Mouse (Mus musculus) embryo, embryonic 11 days (tissue): ENCODE data around the gene Icos.

Experiments
- DNase-seq: peaks from one replicate; pipeline ENCODE4 v3.0.0-alpha.2; 2015

The Icos gene

DNA sequence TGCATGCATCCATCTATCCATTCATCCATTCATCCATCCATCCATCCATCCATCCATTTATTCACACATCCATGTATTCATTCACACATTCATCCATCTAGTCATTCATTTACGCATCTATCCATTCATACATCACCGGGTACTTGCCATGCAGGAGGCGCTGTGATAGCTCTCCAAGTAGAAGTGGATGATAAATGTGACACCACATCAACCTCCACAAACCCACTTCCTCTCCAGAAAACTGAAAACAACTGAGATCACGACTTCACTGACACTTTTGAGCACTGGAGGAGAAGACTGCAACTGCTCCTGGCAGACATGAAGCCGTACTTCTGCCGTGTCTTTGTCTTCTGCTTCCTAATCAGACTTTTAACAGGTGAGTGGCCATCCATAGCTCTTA lies at the start of gene Icos:
Gene Icos (plus strand): TSS at position 287 of the 400 bp plus-strand sequence.
- DNase-seq, result no peak

DNA sequence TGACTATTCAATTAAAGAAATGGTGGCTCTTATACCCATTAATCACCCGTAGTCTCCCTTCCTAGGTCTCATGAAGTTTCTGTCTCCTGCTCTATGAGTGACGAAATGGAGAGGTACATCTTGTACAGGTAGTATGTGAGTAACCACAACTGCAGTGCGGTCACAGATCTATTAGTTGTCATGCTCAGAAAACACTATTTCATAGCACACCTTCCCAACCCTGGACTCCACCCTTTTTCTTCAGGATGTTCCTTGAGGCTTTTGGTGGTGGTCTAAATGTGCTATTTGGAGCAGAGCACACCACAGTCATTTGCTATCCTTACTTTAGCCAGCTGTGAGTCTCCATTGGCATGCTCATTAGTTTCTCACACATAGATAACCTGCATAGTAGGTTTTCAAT lies 48.7 kb upstream of the Icos start:
- no peak for DNase-seq

DNA sequence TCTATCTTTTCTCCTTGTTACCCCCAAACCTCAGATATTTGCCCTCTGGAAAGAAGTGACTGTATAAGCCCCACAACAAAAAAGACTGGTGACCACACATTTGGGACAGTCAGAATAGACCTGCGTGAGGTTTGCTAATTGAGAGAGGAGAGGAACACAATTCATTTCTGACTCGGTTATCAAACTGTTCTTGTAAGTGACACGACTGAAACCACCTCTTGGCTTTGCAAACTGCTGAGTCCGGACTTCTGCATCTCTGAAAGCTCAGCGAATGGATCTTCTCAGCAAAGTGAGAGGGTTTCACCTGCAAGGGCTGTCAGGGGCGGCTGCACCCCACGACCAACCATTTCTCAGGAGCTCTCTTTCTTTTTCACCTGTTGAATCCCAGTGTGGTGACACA lies 47.3 kb upstream of the Icos start:
- no peak for DNase-seq

DNA sequence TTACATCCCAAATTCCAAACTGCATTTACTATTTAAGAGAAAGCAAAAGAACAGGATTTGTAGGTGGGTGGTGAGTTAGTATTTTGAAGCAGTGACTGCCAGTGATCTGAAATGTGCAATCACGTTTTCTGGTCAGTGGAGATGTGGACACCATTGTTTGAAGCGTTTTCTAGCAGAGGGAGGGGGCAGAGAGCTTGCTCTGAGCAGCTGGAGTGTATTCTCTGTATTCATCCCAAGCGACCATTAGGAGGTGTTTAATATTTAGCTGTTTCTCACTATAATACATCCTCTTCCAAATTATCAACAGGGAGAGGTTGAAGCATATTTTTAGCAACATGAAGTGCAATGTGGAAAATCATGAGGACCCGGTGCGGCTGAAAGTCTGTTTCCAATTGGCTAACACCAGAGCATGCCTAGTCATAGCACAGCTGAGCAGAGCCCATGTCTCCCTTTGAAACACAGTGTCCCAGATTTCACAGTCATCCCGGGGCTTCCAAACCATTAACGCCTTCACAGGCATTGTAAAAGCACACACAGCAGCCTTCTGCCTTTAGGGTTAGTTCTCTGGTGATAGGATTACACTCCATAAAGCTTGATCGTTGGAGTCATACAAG lies 41.7 kb upstream of the Icos start:
- DNase-seq, result no peak

DNA sequence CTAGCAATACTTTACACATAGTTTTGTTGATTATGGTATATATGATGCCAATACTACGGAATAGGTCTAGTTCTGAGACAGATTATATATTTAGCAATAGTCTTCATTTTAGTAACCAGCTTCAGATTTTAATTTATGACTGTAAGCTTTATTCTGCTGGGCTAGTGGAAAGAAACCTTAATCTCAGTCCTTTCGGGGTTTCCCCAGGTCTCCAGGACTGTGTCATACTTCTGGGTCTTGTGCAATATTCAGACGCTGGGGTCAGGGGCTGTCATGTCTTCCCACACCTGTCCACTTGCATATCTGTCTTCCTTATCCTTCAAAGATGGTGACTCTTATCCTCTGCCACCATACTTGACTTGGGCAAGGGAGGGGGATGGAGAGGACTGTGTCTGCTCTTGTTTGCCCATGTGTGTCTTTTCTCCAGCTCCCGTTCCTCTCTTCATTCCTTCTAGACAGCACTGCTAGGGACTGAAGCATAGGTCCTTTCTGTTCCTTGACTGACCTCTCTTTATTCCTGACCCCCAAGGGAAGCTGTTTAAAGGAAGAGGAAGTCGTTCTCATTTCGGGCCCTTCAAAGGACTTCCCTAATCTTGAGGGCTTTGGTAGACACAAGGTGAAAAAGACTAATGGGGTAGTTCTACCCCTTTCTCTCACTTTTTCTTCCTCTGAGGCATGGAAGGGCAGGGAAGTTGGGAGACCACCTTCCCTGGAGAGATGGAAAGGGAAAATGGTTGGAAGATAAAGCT lies 40.6 kb upstream of the Icos start:
- no peak for DNase-seq

DNA sequence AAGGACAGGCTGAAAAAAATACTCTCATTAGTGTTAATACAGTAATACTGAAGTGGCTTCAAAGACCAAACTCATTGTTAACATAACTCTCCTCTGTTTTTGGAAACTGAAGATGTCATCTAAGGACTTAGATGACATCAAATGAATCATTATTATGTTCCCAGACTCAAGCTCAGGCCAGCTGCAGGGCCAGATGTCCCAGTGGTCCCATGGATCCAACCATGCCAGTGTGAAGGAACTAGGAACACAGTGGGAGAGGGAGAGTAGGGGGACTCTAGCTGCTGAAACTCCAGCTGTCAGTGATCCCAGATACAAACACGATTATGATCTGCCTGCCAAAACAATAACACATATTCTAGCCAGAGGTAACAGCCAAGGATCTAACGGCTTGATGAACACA lies 39.5 kb upstream of the Icos start:
- no peak for DNase-seq

DNA sequence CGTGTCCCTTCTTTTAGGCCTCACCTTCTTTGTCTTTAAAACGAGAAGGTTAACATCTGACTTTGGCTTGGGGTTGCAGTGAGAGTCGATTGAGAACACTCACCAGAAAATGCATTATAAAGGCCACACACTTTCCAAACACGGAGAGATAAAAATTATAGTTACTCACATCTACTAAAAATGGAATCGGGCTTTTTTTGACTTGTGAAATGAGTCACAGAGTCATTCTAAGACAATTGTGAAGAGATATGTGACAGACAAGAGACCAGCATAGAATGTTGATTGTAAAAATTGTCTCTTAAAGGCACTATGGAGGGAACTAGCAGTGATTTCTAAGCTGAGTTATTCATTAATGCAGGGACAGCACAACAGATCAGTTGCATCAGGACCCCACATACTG lies 38.8 kb upstream of the Icos start:
- DNase-seq, result no peak

DNA sequence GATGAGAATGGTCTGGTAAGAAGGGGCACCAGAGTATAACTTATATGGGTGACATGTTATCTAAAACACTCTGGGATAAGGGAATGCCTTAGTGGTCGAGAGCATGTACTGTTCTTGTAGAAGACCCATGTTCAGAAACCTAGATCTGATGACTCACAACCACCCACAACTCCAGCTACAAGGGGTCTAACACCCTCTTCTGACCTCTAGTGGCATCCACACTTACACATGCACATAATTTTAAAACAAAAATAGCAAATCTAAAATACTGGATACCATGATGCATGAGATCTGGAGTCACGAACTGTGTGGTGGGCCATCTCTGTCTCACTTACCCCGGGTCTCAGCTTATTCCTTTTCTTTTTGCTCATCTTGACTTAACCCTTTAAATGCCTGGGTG lies 37.7 kb upstream of the Icos start:
- DNase-seq, result no peak

DNA sequence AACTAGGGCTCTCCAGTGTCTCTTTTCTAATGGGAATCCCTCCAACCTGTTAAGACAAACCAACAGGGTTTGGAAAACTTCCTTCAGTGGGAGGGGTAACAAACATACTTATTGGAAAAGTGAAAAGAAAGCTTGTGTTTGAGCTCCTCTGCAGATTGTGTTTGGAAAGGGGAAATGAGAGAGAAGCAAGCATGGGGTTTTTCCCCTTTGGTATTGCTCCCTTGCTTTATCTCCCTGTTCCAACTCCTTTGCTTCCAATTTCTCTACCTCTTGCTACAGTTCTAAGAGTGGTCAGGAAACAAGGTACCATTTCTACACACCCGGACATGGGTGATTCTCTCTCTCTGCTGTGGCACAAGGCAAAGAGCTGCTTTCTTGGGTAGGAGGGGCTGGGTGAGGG lies 37.1 kb upstream of the Icos start:
- no peak for DNase-seq

DNA sequence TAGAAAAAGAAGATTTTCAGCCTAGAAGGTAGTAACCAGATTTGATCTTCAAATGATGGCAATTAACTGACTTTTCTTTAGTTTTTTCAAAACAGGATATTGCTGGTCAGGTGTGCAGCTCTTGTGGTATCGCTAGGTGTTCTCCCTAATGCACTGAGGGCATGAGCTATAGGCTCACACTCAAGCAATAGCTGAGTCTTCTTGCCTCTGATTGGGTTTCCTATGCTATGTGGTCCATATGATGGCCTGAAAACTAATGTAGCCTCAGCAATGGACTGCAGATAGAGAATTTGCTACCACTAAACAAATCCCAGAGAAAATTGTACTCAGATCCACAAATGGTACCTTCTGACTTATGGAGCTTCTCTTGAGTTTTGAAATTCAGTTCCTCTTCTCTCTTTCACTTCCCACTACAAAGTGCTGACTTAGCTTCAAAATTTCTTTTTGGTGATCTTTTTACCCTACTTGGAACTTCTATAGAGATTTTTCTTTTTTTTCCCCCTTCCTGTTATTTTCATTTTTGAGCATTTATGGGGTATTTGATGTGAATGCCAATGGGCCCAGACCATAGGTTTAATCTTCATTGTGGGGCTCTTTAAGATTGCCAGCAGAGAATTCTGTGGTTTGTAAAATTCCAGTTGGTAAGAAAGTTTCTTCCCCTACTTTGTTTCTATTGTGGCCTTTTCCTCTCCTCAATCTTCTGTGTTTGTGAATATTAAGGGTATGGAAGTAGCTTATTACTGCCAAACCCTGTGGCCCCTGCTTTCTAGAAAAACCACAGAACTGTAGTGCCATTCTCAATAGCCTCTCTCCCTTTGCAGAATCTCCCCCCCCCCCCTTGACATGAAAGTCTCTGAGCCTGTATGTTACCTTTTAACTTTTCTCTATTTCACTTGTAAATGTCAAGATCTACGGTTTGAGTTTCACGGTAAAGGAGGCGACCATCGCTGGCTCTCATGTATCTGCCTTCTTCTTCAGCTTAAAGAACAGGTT lies 36.4 kb upstream of the Icos start:
- no peak for DNase-seq

DNA sequence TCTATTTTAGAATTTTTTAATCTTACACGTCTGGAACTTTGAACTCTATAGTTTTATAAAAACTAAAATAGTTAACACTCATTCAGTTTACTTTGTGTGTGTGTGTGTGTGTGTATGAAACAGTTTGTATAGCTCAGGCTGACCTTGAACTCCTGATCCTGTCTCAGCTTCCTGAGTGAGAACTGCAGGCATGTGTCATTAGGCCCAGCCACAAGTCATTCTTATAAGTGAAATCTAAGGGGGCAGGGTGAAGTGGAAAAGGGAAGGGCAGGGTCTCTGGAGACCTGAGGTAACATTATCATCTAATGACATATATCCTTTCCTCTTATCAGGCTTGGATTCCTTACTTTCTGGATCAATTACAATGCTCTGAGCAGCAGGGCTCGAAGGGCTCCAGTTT lies 34.8 kb upstream of the Icos start:
- DNase-seq, result no peak

DNA sequence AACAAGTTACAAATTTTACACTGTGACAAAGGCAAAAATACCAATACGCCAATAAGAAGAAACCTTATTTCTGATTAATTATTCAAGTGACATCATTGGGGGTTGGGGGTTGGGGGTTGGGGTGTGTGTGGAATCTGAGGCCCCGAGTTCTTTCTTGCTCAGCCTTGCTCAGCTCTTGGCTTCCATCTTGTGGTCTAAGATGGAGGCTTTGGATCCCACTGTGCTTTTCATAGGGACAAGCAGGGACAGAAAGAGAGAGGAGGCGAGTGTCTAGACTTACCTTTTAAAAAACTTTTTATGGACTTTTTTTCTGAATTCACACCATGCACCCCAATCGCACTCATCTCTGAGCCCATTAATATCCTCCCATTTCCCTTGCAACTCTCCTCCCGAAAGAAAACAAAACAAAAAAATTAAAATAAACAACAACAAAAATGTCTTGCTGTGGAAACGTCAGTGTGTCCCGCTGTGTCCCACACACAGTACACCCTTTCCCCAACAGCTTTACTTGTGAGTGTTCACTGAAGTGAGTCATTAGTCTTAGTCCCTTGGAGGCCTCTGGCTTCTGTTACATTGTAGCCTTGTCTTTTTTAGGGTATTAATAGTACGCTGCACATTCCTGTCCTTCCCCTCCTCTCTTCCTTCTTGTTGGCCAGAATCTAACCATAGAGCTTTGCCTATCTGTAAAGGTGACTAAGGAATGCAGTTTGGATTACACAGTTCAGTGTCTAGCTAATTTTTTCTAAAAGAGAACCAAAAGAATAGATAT lies 31.9 kb upstream of the Icos start:
- DNase-seq, result no peak

DNA sequence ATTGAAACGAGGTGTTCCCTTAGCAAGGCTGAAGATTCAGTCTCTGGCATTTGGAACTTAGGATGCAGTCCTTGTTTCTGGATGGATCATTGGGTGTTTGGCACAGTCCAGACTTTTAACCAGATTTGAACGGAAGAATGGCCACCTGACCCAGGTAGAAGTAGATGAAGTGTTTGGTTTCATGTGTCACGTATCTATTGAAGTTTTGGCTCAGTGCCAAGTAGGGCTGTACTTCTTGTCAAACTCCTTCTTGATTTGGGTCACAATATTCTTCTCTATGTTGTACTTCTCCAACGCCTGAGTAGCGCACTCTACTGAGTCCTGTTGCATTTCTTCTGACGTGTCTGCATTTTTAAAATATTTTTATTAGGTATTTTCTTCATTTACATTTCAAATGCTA lies 29.6 kb upstream of the Icos start:
- DNase-seq, result no peak

DNA sequence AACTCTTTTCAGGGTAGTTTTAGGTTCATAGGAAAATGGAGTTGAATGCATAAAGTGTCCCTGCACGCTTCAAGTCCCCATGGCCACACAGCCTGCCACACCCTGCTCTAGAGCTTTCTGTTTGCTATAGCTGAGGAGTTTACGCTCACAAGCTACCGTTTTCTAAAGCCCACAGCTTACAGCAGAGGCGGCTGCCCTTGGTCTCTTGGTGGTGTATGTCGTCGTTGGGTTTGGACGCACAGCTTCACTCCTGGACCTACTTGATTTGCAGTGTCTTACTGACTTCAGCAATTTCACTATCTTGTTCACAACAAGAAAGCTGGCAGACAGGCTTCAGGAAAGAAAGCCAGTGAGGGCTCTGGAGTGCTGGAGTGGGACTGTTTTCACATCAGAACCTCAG lies 24.8 kb upstream of the Icos start:
- DNase-seq, result no peak

DNA sequence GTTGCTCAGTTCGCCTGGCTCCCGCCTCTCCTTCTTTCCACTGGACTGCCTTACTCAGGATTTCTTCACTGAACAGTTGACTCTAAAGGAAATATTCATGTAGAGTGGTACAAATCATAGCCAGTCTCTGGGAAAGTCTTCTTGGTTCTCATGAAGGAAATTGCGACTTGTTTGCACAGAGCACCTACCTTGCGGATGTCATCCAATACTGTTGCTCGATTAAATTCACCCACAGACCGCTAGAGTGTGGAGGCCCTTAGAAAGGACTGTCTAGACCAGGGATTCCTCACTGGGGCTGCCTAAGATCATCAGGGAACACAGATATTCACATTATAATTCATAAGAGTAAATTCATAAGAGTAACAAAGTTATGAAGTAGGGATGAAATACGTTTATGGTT lies 24.0 kb upstream of the Icos start:
- DNase-seq, result no peak

DNA sequence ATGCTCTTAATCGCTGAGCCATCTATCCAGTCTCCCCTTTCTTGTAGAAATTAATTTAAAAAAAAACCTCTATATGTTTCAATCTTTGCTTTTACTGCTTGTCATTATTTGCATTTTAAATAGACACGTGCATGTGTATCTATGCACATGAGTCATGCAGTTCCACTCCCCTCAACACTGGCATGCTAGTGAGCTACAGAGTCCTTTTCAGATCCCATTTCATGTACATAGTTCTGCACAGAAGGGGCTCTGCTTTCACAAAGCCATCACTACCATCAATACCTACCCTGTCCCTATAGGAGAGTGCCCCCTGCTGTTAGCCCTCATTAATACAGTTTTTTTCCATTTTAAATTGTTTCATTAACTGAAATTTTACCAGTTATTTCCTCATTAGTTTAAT lies 23.0 kb upstream of the Icos start:
- peak; percentile 41 for DNase-seq

DNA sequence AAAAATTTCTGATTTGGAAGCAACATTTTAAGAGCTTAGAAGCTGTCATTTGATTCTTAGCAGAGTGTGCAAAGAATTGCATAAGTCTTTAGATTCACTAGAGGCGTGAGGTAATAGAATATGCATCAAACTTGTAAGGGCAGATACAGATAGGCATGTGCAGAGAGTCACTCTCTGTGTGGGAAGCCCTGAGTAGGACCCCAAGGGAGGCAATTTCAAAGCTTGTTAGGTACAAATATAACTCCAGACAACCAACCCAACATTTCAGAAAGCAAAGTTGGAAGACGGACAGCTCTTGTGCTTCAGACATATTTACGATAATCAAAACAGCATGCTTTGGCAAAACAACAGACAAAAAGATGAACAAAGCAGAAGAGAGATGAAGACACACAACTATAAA lies 22.5 kb upstream of the Icos start:
- no peak for DNase-seq

DNA sequence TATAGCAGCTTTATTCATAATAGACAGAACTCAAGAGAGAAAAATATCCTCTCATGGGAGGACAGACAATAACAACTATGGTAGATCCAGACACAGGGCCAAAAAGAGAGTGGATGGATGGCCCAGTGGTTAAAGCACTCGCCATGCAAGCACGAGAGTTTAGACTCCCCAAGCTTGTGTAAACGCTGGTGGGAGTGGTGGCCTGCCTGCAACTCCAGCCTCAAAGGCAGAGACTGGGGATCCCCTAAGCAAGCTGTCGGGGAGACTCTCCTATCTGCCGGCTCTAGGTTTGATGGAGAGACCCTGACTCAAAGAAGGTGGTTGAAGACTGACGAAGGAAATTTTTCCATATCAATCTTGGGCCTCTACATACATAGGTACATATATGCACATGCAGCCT lies 21.5 kb upstream of the Icos start:
- DNase-seq, result no peak

DNA sequence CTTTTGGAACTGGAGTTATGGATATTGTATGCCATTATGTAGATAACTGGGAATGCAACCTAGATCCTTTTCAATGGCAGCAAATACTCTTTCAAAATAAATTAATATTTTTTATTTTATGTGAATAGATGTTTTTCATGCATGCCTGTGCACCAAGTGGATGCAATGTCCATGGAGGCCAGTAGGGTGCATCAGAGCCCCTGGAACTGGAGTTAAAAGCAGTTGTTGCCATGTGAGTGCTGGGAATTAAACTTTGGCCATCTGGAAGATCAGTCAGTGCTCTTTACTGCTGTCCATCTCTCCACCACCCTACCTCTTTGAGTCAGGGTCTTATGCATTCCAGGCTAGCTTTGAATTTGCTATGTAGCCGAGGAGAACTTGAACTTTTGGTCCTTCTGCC lies 19.4 kb upstream of the Icos start:
- no peak for DNase-seq

DNA sequence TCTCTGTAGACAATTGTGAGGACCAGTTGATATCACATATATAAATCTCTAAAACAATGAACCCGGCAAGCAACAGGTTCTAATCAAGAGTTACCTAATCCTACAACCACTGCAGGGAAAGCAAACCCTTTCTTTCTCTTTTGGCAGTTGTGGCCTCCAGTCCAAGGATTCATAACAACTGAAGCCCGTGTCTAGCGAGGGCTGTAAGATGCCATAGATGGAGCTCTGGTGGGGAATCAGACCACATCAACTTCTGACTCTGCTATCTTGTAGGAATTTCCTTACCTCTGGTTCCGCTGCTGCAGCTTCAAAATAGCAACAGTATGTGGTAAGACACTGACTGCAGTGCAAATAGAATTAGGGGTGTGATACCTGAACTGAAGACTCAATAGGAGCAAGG lies 18.5 kb upstream of the Icos start:
- DNase-seq, result no peak

DNA sequence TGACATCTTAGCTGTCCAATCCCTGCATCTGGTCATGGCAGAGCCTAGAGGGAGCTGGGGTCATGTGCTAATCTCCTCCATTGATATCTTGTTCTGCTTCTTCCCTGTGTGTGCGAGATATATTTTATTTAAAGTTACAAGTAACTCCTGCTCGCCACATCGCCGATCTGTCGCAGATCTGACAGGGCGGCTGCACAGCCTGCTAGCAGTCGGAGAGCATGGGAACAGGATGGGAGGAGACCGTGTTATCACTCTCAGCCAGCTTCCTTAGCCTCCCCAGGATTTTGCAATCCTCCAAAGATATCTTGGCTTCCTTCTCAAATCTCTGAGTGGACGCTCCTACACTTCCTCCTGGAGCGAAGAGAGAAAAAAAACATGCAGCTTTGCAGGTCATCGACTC lies 17.3 kb upstream of the Icos start:
- no peak for DNase-seq

DNA sequence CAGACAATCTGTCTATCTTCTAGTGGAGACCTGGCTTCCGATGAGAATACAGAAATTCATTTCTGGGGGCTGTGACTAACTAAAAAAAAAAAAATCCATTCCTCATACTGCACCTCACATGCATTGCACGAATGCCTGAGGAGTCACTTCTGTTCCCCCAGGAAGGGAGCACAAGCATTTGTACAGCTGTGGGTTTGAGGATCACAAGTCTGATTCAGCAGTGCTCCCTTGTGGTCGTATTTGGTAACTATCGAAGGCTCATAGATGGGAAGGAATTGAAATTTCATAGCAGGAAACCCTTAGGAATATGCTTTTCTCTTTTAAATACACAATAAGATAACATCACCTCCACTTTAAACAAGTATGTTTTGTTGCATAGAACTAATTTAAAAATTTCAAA lies 16.6 kb upstream of the Icos start:
- DNase-seq, result peak; percentile 79

DNA sequence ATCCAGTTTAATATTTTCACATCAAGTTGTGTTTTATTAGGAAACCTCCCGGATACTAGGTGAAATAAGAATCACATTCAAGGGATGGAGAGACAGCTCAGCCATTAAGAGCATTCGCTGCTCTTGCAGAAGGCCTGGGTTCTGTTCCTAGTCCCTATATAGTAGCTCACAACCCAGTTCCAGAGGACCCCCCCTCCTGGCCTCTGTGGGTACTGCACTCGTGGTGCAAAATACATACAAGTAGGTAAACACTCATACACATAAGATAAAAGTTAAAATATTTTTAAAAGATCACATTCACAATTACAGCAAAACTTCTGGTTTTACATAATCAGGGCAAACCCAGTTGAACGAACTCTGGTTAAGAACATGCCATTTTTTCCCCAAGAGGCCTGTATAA lies 15.6 kb upstream of the Icos start:
- DNase-seq, result no peak
